Mouse (Mus musculus): ENCODE results near the gene Chad. TPM values are rescaled to one million over a fixed set of nuclear protein-coding genes. Genes with fewer than 3 reads are reported as not detected.

The Chad gene
- 3.3 TPM for polyA plus RNA-seq (2014; fragmentation: Illumina TruSeq; extraction: RNeasy Lipid Tissue Mini Kit (QIAGEN cat#74804); ENCODE audit: low read depth, low replicate concordance)

GRCm38 (mm10) chr11:94564437-94565150 is at the start of gene Chad:
Chad (plus strand) TSS chr11:94565047.

GRCm38 (mm10) chr11:94521219-94521843 is 43.5 kb upstream of the Chad start, which contains the start of gene Mycbpap:
Mycbpap (minus strand) TSS chr11:94521742.

DNA sequence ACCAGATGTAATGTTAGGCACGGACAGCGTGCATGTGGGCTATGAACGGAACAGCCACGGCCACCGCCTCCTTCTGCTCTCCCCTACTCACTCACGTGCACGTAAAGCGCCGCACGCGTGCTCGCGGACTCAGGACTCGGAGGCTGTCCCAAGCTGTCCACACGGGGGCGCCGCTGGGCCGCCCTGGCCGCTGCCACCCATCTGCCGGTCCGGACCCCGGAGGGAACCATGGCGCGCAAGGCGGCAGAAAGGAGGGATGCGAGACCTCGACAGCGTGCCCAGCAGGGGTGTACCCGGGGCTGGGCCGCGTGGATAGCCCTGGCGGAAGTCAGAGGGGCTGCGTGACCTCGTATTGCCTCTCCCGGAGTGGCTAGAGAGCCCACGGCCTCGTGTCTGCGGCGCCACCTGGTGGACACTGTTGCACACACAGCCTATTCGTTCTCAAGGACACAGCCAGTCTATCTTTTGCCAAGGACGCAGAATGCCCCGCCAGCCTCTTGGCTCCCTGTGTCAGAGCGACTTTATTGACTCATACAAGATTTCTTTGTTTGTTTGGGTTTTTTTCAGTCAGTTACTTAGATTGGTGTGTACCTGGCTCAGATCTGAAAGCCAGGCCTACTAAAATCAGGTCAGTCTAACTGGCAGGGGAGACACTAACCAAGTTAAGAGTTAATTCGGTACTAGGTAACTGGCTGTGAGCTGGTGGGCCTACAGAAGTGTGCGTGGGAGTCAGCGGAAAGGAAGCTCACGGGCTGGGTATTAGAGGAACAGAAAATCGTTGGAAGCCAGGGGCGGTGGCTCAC is 15.8 kb upstream of the Chad start, which contains the start of gene Rsad1:
Gene Rsad1, minus strand, starts transcription at position 368 of the 803 bp plus-strand sequence.

GRCm38 (mm10) chr11:94601321-94602281 is 36.8 kb downstream of the Chad start, which contains the start of gene Acsf2:
Acsf2 (minus strand) TSS chr11:94601871.

Other genes starting within 250 kb of the Chad start
- 70.5 TPM for gene Luc7l3, start 243.1 kb upstream of the Chad start, polyA plus RNA-seq (2014; fragmentation: Illumina TruSeq; extraction: RNeasy Lipid Tissue Mini Kit (QIAGEN cat#74804); ENCODE audit: low read depth, low replicate concordance)
- gene Ankrd40, start 237.0 kb upstream of the Chad start, polyA plus RNA-seq (2014; fragmentation: Illumina TruSeq; extraction: RNeasy Lipid Tissue Mini Kit (QIAGEN cat#74804); ENCODE audit: low read depth, low replicate concordance): 316 TPM
- gene Abcc3, start 172.1 kb upstream of the Chad start, polyA plus RNA-seq (2014; fragmentation: Illumina TruSeq; extraction: RNeasy Lipid Tissue Mini Kit (QIAGEN cat#74804); ENCODE audit: low read depth, low replicate concordance): 1.2 TPM
- 28.5 TPM for gene Cacna1g, start 90.8 kb upstream of the Chad start, polyA plus RNA-seq (2014; fragmentation: Illumina TruSeq; extraction: RNeasy Lipid Tissue Mini Kit (QIAGEN cat#74804); ENCODE audit: low read depth, low replicate concordance)
- gene Spata20, start 78.9 kb upstream of the Chad start, polyA plus RNA-seq (2014; fragmentation: Illumina TruSeq; extraction: RNeasy Lipid Tissue Mini Kit (QIAGEN cat#74804); ENCODE audit: low read depth, low replicate concordance): 0.21 TPM
- gene Epn3, start 65.1 kb upstream of the Chad start, polyA plus RNA-seq (2014; fragmentation: Illumina TruSeq; extraction: RNeasy Lipid Tissue Mini Kit (QIAGEN cat#74804); ENCODE audit: low read depth, low replicate concordance): 22.0 TPM
- 0.42 TPM for gene Mycbpap, start 43.3 kb upstream of the Chad start, polyA plus RNA-seq (2014; fragmentation: Illumina TruSeq; extraction: RNeasy Lipid Tissue Mini Kit (QIAGEN cat#74804); ENCODE audit: low read depth, low replicate concordance)
- 8.5 TPM for gene Rsad1, start 15.8 kb upstream of the Chad start, polyA plus RNA-seq (2014; fragmentation: Illumina TruSeq; extraction: RNeasy Lipid Tissue Mini Kit (QIAGEN cat#74804); ENCODE audit: low read depth, low replicate concordance)
- 24.4 TPM for gene Acsf2, start 36.8 kb downstream of the Chad start, polyA plus RNA-seq (2014; fragmentation: Illumina TruSeq; extraction: RNeasy Lipid Tissue Mini Kit (QIAGEN cat#74804); ENCODE audit: low read depth, low replicate concordance)
- 32.7 TPM for gene Lrrc59, start 64.7 kb downstream of the Chad start, polyA plus RNA-seq (2014; fragmentation: Illumina TruSeq; extraction: RNeasy Lipid Tissue Mini Kit (QIAGEN cat#74804); ENCODE audit: low read depth, low replicate concordance)
- 77.7 TPM for gene Mrpl27, start 88.7 kb downstream of the Chad start, polyA plus RNA-seq (2014; fragmentation: Illumina TruSeq; extraction: RNeasy Lipid Tissue Mini Kit (QIAGEN cat#74804); ENCODE audit: low read depth, low replicate concordance)
- gene Eme1, start 88.9 kb downstream of the Chad start, polyA plus RNA-seq (2014; fragmentation: Illumina TruSeq; extraction: RNeasy Lipid Tissue Mini Kit (QIAGEN cat#74804); ENCODE audit: low read depth, low replicate concordance): not detected
- gene Xylt2, start 112.5 kb downstream of the Chad start, polyA plus RNA-seq (2014; fragmentation: Illumina TruSeq; extraction: RNeasy Lipid Tissue Mini Kit (QIAGEN cat#74804); ENCODE audit: low read depth, low replicate concordance): 8.4 TPM
- gene Gm11541, start 139.5 kb downstream of the Chad start, polyA plus RNA-seq (2014; fragmentation: Illumina TruSeq; extraction: RNeasy Lipid Tissue Mini Kit (QIAGEN cat#74804); ENCODE audit: low read depth, low replicate concordance): not detected
- gene Cdc34b, start 176.7 kb downstream of the Chad start, polyA plus RNA-seq (2014; fragmentation: Illumina TruSeq; extraction: RNeasy Lipid Tissue Mini Kit (QIAGEN cat#74804); ENCODE audit: low read depth, low replicate concordance): not detected
- gene Tmem92, start 217.7 kb downstream of the Chad start, polyA plus RNA-seq (2014; fragmentation: Illumina TruSeq; extraction: RNeasy Lipid Tissue Mini Kit (QIAGEN cat#74804); ENCODE audit: low read depth, low replicate concordance): not detected

Measured in heart, adult 10 weeks (tissue).